Mouse (Mus musculus) urinary bladder, postnatal 14 days (tissue): ENCODE measurements around the gene Nalcn.
"Not testable (repeated sequence)": the region's sequence is repeated elsewhere in the genome, so short reads cannot be mapped to it uniquely, and the experiment has no call there.

Experiments used
- DNase-seq: peaks from one replicate; pipeline ENCODE4 v3.0.0; 2021; ENCODE audit warnings: low spot score

The Nalcn gene

DNA sequence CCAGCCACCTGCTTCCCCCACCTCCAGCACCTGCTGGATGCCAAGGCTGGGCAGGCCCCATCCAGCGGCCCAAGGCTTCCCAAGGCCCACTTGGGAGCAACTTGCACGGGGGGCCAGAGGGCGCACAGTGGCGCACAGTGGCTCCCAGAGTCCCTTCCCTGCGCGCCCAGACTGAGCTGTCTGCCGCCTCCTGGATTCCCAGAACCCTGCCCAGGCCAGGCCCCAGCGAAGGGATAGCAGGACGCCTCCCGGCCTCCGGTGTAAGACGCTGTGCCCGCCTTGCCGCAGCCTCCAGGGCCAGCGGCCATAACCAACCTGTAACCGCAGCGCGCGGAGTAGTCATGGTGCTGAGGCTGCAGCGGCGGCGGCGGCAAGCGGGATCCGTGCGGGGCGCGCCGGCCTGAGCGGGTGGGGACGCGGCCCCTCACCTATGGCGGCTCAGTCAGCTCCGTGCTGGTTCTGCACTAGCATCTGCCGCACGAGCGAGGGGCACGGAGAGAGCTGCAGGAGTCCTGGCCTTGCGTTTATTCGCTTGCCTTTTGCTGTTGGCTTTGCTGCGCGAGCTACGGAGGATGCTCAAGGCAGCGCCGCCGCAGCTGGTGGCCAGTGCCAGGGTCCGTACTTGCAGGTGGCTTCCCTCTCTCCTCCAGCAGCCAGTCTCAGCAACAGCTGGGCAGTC lies at the start of gene Nalcn:
TSS of gene Nalcn (minus strand) at position 644 of the 679 bp plus-strand sequence.
- DNase-seq, result no peak

- not testable (repeated sequence) for DNase-seq
These were observed 44.1 kb upstream of the Nalcn start for GRCm38 (mm10) chr14:123671076-123671475.

GRCm38 (mm10) chr14:123664451-123664850 lies 37.5 kb upstream of the Nalcn start:
- no peak for DNase-seq

- DNase-seq, result no peak
These were observed 36.3 kb upstream of the Nalcn start for GRCm38 (mm10) chr14:123663206-123663605.

DNA sequence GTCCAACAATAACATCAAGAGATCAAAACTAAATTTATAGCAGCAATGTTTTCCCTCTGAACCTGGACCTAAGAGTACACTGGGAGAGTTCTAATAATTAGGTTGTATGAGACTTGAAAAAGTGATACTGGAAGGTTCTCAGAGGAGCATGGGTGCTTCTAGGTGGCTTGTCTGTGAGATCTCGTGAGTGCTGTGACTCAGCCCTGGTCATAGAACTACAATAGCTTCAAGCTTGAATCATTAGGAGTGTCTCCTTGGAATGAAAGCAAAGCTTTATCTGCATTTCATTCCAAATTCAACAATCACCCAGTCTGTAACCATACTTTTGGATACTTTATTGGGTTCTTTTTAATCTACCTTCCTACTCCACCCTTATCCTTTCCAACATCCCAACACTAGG lies 35.4 kb upstream of the Nalcn start:
- no peak for DNase-seq

DNA sequence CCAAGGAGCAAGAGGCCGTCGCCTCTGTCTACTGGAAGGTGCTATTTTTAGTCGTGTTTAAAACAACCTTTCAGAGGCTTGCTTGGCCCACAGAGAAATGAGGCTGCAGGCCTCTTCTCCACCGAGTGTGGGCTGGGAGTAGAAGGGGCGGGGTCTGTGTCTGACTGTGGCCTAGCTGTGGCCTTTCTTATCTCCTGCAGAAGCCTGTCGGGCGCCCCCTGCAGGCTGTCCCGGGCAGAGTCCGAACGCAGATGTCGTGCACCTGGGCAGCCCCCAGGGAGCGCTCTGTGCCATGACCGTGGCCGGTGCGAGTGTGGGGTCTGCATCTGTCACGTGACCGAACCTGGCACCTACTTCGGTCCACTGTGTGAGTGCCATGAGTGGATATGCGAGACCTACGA lies 34.1 kb upstream of the Nalcn start:
- peak; percentile 12 for DNase-seq

DNA sequence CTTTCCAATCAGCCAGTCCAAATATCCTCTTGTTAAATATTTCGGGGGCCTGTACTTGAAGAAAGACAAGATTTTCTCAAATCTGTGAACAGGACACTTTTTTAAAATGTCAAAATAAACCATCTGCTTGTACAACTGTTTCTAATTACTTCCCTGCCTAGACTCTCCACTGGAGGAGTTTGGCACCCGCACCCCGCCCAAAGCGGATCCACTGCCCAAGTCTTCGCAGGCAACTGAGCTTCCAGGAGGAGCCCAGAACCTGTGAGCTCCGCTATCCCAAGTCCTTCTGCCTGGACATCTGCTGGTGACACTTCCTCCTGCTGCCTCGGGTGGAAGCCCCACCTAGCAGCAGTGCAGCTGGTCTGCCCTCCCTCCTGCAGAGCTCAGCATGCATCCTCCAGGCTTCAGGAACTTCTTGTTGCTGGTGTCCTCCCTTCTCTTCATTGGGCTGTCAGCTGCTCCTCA lies 33.0 kb upstream of the Nalcn start, which contains the start of gene Itgbl1:
TSS of gene Itgbl1 (plus strand) at position 51 of the 465 bp plus-strand sequence.
- peak; percentile 8 for DNase-seq

- DNase-seq, result no peak
These were observed 227 bp upstream of the Nalcn start for GRCm38 (mm10) chr14:123627180-123627562.

- DNase-seq, result no peak
These were observed 4.0 kb downstream of the Nalcn start for GRCm38 (mm10) chr14:123622969-123623368.

GRCm38 (mm10) chr14:123595265-123595664 lies 31.7 kb downstream of the Nalcn start:
- DNase-seq, result no peak

GRCm38 (mm10) chr14:123587412-123587811 lies 39.5 kb downstream of the Nalcn start:
- no peak for DNase-seq

GRCm38 (mm10) chr14:123582433-123582832 lies 44.5 kb downstream of the Nalcn start:
- DNase-seq, result no peak

DNA sequence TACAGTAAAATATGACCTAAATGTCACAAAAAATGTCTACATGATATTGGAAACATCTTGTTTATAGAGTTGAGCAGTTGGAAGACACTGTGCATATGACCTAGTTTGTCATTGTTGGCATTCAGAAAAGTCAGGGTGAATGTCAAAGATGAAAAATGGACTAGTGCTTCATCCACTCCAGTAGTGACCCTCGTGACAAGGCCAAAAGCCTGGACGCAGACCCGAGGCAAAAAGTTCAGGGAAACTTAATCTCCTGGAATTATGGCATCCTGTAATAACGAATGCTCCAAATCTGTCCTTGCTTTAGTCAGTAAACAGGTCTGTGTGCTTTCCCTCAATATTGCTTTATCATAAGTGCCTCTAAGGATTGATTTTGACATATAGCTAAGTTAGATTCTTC lies 51.6 kb downstream of the Nalcn start:
- no peak for DNase-seq

- DNase-seq, result no peak
These were observed 52.0 kb downstream of the Nalcn start for GRCm38 (mm10) chr14:123574936-123575335.

GRCm38 (mm10) chr14:123566599-123566998 lies 60.3 kb downstream of the Nalcn start:
- DNase-seq, result no peak

GRCm38 (mm10) chr14:123555533-123555932 lies 71.4 kb downstream of the Nalcn start:
- no peak for DNase-seq

DNA sequence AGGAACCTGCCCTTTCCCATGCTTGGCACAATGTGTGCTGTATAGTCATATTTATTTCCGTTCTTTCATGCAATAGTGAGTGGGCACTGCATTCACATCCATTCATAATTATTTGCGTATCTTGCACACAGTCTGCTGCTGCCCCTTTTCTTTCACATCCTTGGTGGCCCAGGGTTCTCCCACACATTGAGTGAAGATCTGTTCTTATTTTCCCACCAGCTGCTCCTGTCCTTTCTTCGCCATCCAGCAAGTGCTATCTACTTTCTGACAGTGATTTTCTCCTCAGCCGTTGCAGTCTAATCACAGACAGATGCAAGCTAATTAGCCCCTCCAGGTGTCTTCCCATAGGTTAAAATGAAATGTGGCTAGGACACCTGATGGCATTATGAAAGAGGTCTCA lies 72.0 kb downstream of the Nalcn start:
- no peak for DNase-seq

- DNase-seq, result no peak
These were observed 84.6 kb downstream of the Nalcn start for GRCm38 (mm10) chr14:123542362-123542761.

- DNase-seq, result no peak
These were observed 91.3 kb downstream of the Nalcn start for GRCm38 (mm10) chr14:123535636-123536035.

DNA sequence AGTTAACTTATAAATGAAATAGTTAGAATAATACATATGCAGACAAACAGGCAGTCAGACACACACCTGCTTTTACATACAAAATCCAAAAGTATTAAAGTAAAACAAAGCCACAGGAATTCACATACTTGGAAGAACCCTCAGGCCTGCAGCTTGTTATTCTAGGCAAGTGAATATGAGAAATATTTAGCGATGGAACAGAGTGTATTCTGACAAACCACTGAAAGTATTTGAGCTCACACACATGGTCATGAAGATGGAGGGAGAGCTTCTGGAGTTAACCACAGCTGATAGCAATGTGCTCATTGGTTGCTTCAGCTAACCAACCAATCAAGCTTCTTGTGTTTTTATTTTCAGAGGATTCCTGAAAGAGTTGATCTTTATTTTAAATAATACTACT lies 93.9 kb downstream of the Nalcn start:
- DNase-seq, result no peak

DNA sequence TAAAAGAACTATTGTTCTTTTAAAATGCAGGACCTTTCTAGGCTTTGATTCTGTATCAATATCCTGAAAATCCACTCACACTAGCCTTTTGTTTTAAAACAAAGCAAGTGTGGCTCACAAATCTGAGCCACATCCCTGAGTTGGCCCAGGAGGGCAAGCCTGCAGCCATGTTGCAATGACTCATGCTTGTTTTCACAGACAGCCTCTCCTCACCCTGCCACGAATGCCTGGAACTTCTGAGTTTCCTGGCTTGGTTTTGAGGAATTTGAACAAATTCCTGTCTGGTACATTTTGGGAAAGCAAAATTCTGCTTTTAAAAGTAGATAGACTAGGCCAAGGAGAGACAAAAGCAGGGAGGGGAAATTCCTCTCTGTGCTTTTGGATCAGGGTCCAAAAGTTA lies 95.7 kb downstream of the Nalcn start:
- peak; percentile 20 for DNase-seq

DNA sequence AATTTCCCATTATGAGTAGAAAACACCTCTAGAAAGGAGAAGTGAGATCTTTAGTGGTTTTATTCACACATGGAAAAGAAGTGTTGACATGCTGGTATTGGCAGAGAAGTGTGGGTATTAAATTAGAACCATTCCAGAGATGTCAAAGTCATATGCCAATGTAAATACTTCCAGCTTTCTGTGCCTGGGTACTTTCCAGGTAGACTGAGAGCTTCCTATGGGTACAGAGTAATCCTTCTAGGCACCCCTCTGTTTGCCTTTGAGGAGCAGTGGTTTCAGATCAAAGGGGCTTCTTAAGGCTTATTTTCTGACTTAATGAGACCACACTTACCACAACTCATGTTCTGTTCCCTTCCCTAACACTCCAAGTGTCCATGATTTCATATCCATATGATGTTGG lies 97.8 kb downstream of the Nalcn start:
- DNase-seq, result no peak

DNA sequence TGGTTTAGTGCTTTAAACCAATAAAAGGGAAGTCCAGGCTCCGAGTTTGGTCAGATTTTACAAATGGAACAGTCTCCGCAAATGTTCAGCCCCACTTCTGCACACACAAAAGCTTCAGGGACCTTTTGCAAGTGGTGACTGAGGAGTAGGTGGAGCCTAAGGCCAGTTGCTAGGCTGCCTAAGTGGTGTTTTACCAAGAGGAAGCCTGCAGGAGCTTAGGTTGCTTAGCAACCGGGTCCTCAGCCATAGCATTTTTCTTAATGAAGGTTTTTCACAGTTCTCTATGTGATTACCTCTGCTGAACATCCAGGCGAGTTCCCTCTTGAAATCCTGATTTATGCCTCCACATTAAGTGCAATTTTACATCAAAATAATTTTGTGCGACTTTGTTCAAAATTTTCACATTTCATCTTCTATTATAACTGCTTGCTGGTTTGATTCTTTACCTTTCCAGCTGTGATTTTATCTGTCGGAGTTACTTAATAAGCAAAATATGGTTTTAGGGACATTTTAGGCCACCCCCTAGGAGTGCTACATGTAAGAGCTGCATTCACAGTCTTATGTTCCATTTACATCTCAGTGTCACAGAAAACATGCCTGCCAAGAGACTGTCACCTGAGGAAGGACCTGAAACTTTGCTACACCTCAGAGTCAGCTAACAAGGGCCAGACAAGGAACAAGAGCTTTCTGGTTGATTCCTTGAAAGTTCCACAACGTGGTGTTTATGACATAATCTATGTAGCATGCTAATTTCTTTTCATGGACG lies 113.4 kb downstream of the Nalcn start:
- no peak for DNase-seq
